Mouse (Mus musculus): Measurements from ENCODE around the gene Slc27a3.

- TF ChIP-seq TAL1 (IDR thresholded peaks at IDR 0.05; ENCODE audit: low read length): no peak
- no peak for TF ChIP-seq GATA1 (IDR thresholded peaks at IDR 0.05; ENCODE audit: low read length)
Observed at GRCm38 (mm10) chr3:90392661-90393060, 2.9 kb upstream of the Slc27a3 start.

All from erythroblast, embryonic 14.5 days (primary cell).